Mouse (Mus musculus) heart, postnatal 36 days (tissue): ENCODE results near the gene Samt2. TPM values are rescaled to one million over a fixed set of nuclear protein-coding genes. Genes with fewer than 3 reads are reported as not detected.
"Not testable (repeated sequence)": the region's sequence is repeated elsewhere in the genome, so short reads cannot be mapped to it uniquely, and the experiment has no call there.

Experiments
- DNase-seq, 2 experiments: peaks; one replicate each; pipeline ENCODE4 v3.0.0; 2021 to 2022
- intact Hi-C: fragments of 180-260 bp; cut with DNase I; formaldehyde crosslinking; loops from one replicate; pipeline ENCODE4 v1.15.1; 2025
- total RNA-seq, 2 experiments: library from RNA; stranded (reverse); gene quantifications; 2 replicates each; pipeline ENCODE4 v1.2.3; 2021

The Samt2 gene
- not detected for total RNA-seq

DNA sequence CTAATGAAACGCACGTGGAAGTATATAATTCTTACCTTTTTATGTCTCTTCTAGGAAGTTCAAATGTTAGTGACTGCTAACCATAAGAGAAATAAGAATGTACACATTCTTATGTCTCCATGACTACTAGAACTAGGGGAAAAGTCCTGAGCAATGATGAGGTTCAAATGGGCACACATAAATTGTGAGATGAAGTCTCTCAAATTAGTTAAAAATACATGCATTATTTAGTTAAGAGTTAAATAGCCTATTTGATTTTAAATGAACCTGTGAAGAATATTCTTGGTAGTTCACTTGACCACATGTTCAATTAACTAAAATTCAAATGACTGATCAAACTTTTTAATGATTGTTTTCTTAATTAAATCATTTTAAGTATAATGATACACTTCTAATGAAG lies at the start of gene Samt2:
TSS of gene Samt2 (minus strand) at position 101 of the 400 bp plus-strand sequence.
- intact Hi-C loops, DNase-seq: not testable (repeated sequence)

Other genes with a start within 250 kb of the Samt2 start
- not detected for gene 4930524N10Rik, start 236.0 kb downstream of the Samt2 start, total RNA-seq
- not detected for gene Samt4, start 97.4 kb downstream of the Samt2 start, total RNA-seq